In the genomic region with DNA sequence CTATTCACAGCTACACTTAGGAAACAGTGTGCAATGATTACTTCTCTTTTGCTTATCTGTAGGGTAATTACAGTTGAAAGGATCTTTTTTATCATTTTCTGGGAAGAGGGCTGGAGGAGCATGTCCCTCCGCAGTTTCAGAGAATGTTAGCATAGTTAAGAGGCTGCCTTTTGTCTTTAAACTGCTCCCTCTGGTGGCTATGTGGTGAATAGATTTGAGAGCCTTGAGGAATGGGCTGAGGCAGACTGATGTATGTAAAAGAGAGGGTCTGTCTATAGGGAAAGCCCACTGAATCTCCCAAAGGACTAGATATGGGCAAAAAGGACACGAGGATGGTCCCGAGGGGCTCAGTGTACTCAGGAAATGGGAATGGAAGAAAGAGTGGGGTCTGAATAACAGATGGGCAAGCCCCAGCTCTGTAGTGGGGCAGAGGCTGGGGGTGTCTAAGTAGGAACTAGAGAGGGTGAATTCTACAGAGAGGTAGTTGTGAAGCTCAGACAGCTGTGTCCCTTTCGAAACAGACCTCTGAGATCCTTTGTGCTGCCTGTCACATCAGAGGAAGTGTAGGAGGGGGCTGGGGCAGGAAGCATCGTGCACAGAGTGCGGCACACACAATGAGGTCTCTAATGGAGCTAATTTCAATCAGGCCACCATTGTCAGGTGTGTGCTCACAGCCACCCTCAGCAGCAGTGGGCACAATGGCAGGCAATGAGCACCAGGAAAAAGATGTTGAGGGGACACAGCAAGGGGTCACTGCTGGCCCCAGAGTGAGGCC, we compare ENCODE assay signal across 8 mouse cellular contexts.
DNase-seq lines count a peak whose midpoint lies in the region; ATAC-seq lines count a peak whose summit lies in the region.

No protein-coding gene starts in this region.

- ATAC-seq in hematopoietic stem cell, adult 5-6 weeks (replicated peaks in 1 of 2; ENCODE audit: insufficient read depth in 1 of 2, low FRiP score in 2 of 2, low TSS enrichment in 1 of 2, low read depth in 1 of 2, poor library complexity in 2 of 2, severe bottlenecking in 2 of 2), result peak; percentile 50 to 84; a peak in 3 of 4 replicates

- DNase-seq in cerebellum, adult 9-10 months, result peak; percentile 18
- DNase-seq in cerebellum, adult 11 months, result no peak
- peak; percentile 65 to 70 for DNase-seq in B cell, adult 2 months
- DNase-seq in embryo, embryonic 10 days (ENCODE audit: low spot score), result peak; percentile 85
- DNase-seq in layer of hippocampus, adult 9-10 months (ENCODE audit: low spot score), result peak; percentile 25
- DNase-seq in mesoderm, embryonic 11.5 days (ENCODE audit: low read depth, low spot score), result peak; percentile 77
- peak; percentile 24 for DNase-seq in thymus, postnatal 25 days
